Mouse (Mus musculus): ENCODE data around the gene Rin3. TPM values are rescaled to one million over a fixed set of nuclear protein-coding genes. Genes with fewer than 3 reads are reported as not detected.
"Not testable (repeated sequence)": the region's sequence is repeated elsewhere in the genome, so short reads cannot be mapped to it uniquely, and the experiment has no call there.

Gene Rin3
- polyA plus RNA-seq, 1 experiment from 2014 or later = 17.7 TPM

- 55% methylated on average over 4 of the region's 4 CpGs for WGBS
- H3K9me3 ChIP-seq (ENCODE audit: low read length) = no peaks in the 10 kb centered on the region
- no peak for TF ChIP-seq CTCF (IDR thresholded peaks at IDR 0.05)
- no peak for TF ChIP-seq EP300 (IDR thresholded peaks at IDR 0.05)
- H3K27ac ChIP-seq (ENCODE audit: low read length) = no peak overlapping the region
- no peaks in the 10 kb centered on the region for H3K36me3 ChIP-seq (ENCODE audit: insufficient read depth, low read length)
- no peak overlapping the region for H3K4me2 ChIP-seq (replicated peaks; ENCODE audit: low read depth, low read length)
- H3K4me3 ChIP-seq (ENCODE audit: low read depth, low read length) = no peak overlapping the region
- no peaks in the 10 kb centered on the region for H3K4me1 ChIP-seq (ENCODE audit: insufficient read depth, low read depth, low read length)
- no peaks in the 10 kb centered on the region for H3K27me3 ChIP-seq (replicated peaks; ENCODE audit: insufficient read depth, low read length)
- DNase-seq (ENCODE audit: low spot score) (peak; percentile 13), ATAC-seq (peak; percentile 25; the same call in 1 of the 2 replicates)
- H3K9ac ChIP-seq (replicated peaks; ENCODE audit: low read depth) = no peak overlapping the region
Measured at GRCm38 (mm10) chr12:102271447-102271846, 11.4 kb upstream of the Rin3 start.

GRCm38 (mm10) chr12:102275833-102276443 lies 6.9 kb upstream of the Rin3 start:
- TF ChIP-seq CTCF (IDR thresholded peaks at IDR 0.05) (no peak), EP300 (IDR thresholded peaks at IDR 0.05) (peak; percentile 65)
- Histone ChIP-seq H3K9ac (replicated peaks; ENCODE audit: low read depth) (no peak overlapping the region), H3K4me1 (ENCODE audit: insufficient read depth, low read depth, low read length) (no peaks in the 10 kb centered on the region), H3K36me3 (ENCODE audit: insufficient read depth, low read length) (no peaks in the 10 kb centered on the region), H3K27me3 (replicated peaks; ENCODE audit: insufficient read depth, low read length) (no peaks in the 10 kb centered on the region), H3K4me2 (replicated peaks; ENCODE audit: low read depth, low read length) (no peak overlapping the region), H3K4me3 (ENCODE audit: low read depth, low read length) (no peak overlapping the region), H3K9me3 (ENCODE audit: low read length) (peaks cover 2% of the 10 kb centered on the region; the same call in 1 of the 2 replicates), H3K27ac (ENCODE audit: low read length) (peak overlapping the region; percentile 58; the same call in 1 of the 2 replicates)
- ATAC-seq = peak; percentile 66
- 29% methylated on average over 7 of the region's 7 CpGs for WGBS
- peak; percentile 90 for DNase-seq (ENCODE audit: low spot score)

- not testable (repeated sequence) for H3K4me3 ChIP-seq (ENCODE audit: low read depth, low read length); DNase-seq (ENCODE audit: low spot score); H3K9me3 ChIP-seq (ENCODE audit: low read length); H3K4me2 ChIP-seq (replicated peaks; ENCODE audit: low read depth, low read length); H3K27me3 ChIP-seq (replicated peaks; ENCODE audit: insufficient read depth, low read length); ATAC-seq; H3K4me1 ChIP-seq (ENCODE audit: insufficient read depth, low read depth, low read length); H3K9ac ChIP-seq (replicated peaks; ENCODE audit: low read depth); H3K27ac ChIP-seq (ENCODE audit: low read length); H3K36me3 ChIP-seq (ENCODE audit: insufficient read depth, low read length)
- 68% methylated on average over 4 of the region's 4 CpGs for WGBS
Measured at GRCm38 (mm10) chr12:102280290-102280689, 2.6 kb upstream of the Rin3 start.

- H3K27me3 ChIP-seq (replicated peaks; ENCODE audit: insufficient read depth, low read length) = no peaks in the 10 kb centered on the region
- no peak overlapping the region for H3K4me2 ChIP-seq (replicated peaks; ENCODE audit: low read depth, low read length)
- ATAC-seq (no peak), DNase-seq (ENCODE audit: low spot score) (peak; percentile 28)
- no peaks in the 10 kb centered on the region for H3K36me3 ChIP-seq (ENCODE audit: insufficient read depth, low read length)
- 62% methylated on average over 7 of the region's 7 CpGs for WGBS
- no peak overlapping the region for H3K4me3 ChIP-seq (ENCODE audit: low read depth, low read length)
- no peak for TF ChIP-seq CTCF (IDR thresholded peaks at IDR 0.05)
- TF ChIP-seq EP300 (IDR thresholded peaks at IDR 0.05) = no peak
- H3K27ac ChIP-seq (ENCODE audit: low read length) = no peak overlapping the region
- no peak overlapping the region for H3K9ac ChIP-seq (replicated peaks; ENCODE audit: low read depth)
- peaks cover 14% of the 10 kb centered on the region; the same call in 1 of the 2 replicates for H3K4me1 ChIP-seq (ENCODE audit: insufficient read depth, low read depth, low read length)
- peaks cover 2% of the 10 kb centered on the region; the same call in 1 of the 2 replicates for H3K9me3 ChIP-seq (ENCODE audit: low read length)
Measured at GRCm38 (mm10) chr12:102280867-102281503, 1.9 kb upstream of the Rin3 start.

GRCm38 (mm10) chr12:102282126-102282525 lies 722 bp upstream of the Rin3 start:
- Histone ChIP-seq H3K9me3 (ENCODE audit: low read length) (peaks cover 2% of the 10 kb centered on the region; the same call in 1 of the 2 replicates), H3K4me1 (ENCODE audit: insufficient read depth, low read depth, low read length) (peaks cover 25% of the 10 kb centered on the region; the same call in 1 of the 2 replicates), H3K27me3 (replicated peaks; ENCODE audit: insufficient read depth, low read length) (no peaks in the 10 kb centered on the region), H3K36me3 (ENCODE audit: insufficient read depth, low read length) (no peaks in the 10 kb centered on the region), H3K9ac (replicated peaks; ENCODE audit: low read depth) (no peak overlapping the region), H3K4me3 (ENCODE audit: low read depth, low read length) (peak overlapping the region; percentile 57; the same call in 1 of the 2 replicates), H3K4me2 (replicated peaks; ENCODE audit: low read depth, low read length) (peak overlapping the region; percentile 83), H3K27ac (ENCODE audit: low read length) (peak overlapping the region; percentile 94)
- no peak for ATAC-seq
- WGBS = 41% methylated on average over 2 of the region's 2 CpGs
- no peak for TF ChIP-seq EP300 (IDR thresholded peaks at IDR 0.05)
- DNase-seq (ENCODE audit: low spot score) = peak; percentile 64

GRCm38 (mm10) chr12:102283483-102284266 lies 827 bp downstream of the Rin3 start:
- Histone ChIP-seq H3K4me1 (ENCODE audit: insufficient read depth, low read depth, low read length) (peaks cover 39% of the 10 kb centered on the region; the same call in 1 of the 2 replicates), H3K9ac (replicated peaks; ENCODE audit: low read depth) (peak overlapping the region; percentile 81), H3K27ac (ENCODE audit: low read length) (peak overlapping the region; percentile 94), H3K9me3 (ENCODE audit: low read length) (no peaks in the 10 kb centered on the region), H3K36me3 (ENCODE audit: insufficient read depth, low read length) (no peaks in the 10 kb centered on the region), H3K4me2 (replicated peaks; ENCODE audit: low read depth, low read length) (peak overlapping the region; percentile 83), H3K4me3 (ENCODE audit: low read depth, low read length) (peak overlapping the region; percentile 57), H3K27me3 (replicated peaks; ENCODE audit: insufficient read depth, low read length) (no peaks in the 10 kb centered on the region)
- 2% methylated on average over 19 of the region's 24 CpGs for WGBS
- DNase-seq (ENCODE audit: low spot score) (peak; percentile 89), ATAC-seq (peak; percentile 66)
- TF ChIP-seq EP300 (IDR thresholded peaks at IDR 0.05) (peak; percentile 84; the same call in 1 of the 2 replicates), CTCF (IDR thresholded peaks at IDR 0.05) (no peak)

All from lung, postnatal 0 days (tissue).